Mouse (Mus musculus) bone marrow, adult 2 months (tissue): ENCODE data around the gene Ppan.

Experiments used
- CTCF ChIP-seq: fragments of 200-500 bp; IDR thresholded peaks from 2 replicates; pipeline ENCODE4 v1.5.1; 2011; ENCODE audit warnings: low read length, control low read depth; ENCODE audit not compliant: control insufficient read depth, insufficient read depth
- POLR2A ChIP-seq: fragments of 200-500 bp; IDR thresholded peaks from 2 replicates; pipeline ENCODE4 v1.6.1; 2011; ENCODE audit warnings: low read depth, mild to moderate bottlenecking, control low read depth, low read length, borderline replicate concordance; ENCODE audit not compliant: control insufficient read depth

DNA sequence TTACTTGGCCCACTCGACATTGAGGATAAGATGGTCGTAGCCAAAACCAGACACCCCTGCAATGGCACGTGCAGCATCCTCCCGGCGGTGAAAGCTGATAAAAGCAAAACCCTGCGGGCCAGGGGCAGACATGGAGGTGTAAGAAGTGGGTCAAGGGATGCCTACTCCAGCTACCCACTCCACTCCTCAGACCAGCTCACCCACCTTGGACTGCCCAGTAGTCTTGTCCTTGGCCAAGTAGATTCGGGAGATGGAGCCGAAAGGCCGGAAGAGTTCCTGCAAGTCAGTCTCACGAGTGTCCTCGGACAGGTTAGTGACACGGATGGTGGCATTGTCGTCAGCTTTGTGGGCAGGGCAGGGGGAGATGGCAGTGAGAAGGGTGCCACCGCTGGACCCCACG, 6.7 kb downstream of the Ppan start:
- TF ChIP-seq CTCF: no peak
- no peak for TF ChIP-seq POLR2A
